Mouse (Mus musculus) hindbrain, embryonic 12.5 days (tissue): ENCODE measurements around the gene Cx3cr1. TPM values are rescaled to one million over a fixed set of nuclear protein-coding genes. Genes with fewer than 3 reads are reported as not detected.

Source experiments
- ATAC-seq: fragments of 200-750 bp; cut with Nextera tagmentation; 2 replicates; pipeline ENCODE4 v1.8.0; 2017; ENCODE audit warnings: moderate TSS enrichment; ENCODE audit not compliant: low FRiP score
- H3K27ac ChIP-seq: fragments of 300-500 bp; sonication (generic); 2 replicates; pipeline ENCODE4 v1.5.1; 2016; ENCODE audit warnings: mild to moderate bottlenecking
- H3K27me3 ChIP-seq: fragments of 300-500 bp; sonication (generic); 2 replicates; pipeline ENCODE4 v1.6.1; 2016; ENCODE audit warnings: mild to moderate bottlenecking
- H3K36me3 ChIP-seq: fragments of 300-500 bp; sonication (generic); 2 replicates; pipeline ENCODE4 v1.6.1; 2016; ENCODE audit warnings: mild to moderate bottlenecking
- H3K4me1 ChIP-seq: fragments of 300-500 bp; sonication (generic); 2 replicates; pipeline ENCODE4 v1.6.1; 2016
- H3K4me2 ChIP-seq: fragments of 300-500 bp; sonication (generic); replicated peaks from 2 replicates; pipeline ENCODE4 v1.6.1; 2016; ENCODE audit warnings: mild to moderate bottlenecking
- H3K4me3 ChIP-seq: fragments of 300-500 bp; sonication (generic); 2 replicates; pipeline ENCODE4 v1.5.1; 2016; ENCODE audit warnings: mild to moderate bottlenecking
- H3K9ac ChIP-seq: fragments of 300-500 bp; sonication (generic); 2 replicates; pipeline ENCODE4 v1.6.1; 2016; ENCODE audit warnings: mild to moderate bottlenecking, moderate library complexity
- H3K9me3 ChIP-seq: fragments of 300-500 bp; sonication (generic); replicated peaks from 2 replicates; pipeline ENCODE4 v1.6.1; 2016; ENCODE audit warnings: mild to moderate bottlenecking
- WGBS: fragments of 180-500 bp; shearing (Covaris S2); methylation state at CpG from one replicate; pipeline ENCODE4 v1.1.7; 2016; 5-methylcytosine and 5-hydroxymethylcytosine counted together
- polyA plus RNA-seq: library from polyadenylated mRNA; unstranded; fragments of >200 nt; fragmentation: Nextera tagmentation; extraction: Ambion mirVana; gene quantifications from 2 replicates; pipeline ENCODE4 v1.2.1, GENCODE M21; 2016

The Cx3cr1 gene
- polyA plus RNA-seq, 1 experiment from 2014 or later: 7.5 TPM

DNA sequence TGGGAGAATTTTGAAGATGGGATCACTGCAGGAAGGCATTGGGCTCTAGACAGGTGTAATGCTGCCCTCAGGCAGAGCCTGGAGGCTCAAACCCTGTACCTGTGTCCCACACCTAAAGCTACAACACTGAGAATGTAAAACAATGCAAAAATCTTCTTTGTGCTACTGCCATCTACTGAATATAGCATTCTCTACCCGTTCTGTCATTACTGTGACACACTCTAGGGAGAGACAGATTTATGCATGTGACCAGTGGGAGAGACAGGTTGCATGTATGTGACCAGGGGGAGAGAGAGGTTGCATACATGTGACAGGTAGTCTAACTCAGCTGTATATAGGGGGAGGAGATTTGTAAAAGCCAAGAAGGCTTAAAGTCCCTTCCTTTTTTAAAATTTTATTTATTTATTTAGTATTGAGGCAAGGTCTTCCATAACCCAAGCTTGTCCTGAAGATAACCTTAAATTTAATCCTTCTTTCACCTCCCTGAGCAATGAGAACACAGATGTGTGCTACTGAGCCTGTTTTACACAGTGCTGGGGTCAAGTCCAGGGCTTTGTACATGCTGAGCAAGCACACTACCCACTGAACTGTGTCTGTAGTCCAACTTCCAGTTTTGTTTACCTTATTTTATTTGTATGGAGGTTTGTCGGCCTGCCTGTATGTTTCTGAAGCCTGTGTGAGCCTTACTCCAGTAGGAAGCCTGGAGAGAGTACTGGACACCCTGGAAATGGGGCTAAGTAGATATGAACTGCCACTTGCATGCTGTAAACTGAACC lies 216.4 kb downstream of the Cx3cr1 start:
- Histone ChIP-seq H3K4me1 (peaks cover 14% of the 10 kb centered on the region), H3K4me3 (no peak overlapping the region), H3K9me3 (peaks cover 12% of the 10 kb centered on the region; the same call in 1 of the 2 replicates), H3K36me3 (no peaks in the 10 kb centered on the region), H3K27ac (no peak overlapping the region), H3K4me2 (no peak overlapping the region), H3K27me3 (no peaks in the 10 kb centered on the region), H3K9ac (no peak overlapping the region)
- WGBS: 70% methylated on average over 2 of the region's 2 CpGs
- peak; percentile 32; the same call in 1 of the 2 replicates for ATAC-seq

DNA sequence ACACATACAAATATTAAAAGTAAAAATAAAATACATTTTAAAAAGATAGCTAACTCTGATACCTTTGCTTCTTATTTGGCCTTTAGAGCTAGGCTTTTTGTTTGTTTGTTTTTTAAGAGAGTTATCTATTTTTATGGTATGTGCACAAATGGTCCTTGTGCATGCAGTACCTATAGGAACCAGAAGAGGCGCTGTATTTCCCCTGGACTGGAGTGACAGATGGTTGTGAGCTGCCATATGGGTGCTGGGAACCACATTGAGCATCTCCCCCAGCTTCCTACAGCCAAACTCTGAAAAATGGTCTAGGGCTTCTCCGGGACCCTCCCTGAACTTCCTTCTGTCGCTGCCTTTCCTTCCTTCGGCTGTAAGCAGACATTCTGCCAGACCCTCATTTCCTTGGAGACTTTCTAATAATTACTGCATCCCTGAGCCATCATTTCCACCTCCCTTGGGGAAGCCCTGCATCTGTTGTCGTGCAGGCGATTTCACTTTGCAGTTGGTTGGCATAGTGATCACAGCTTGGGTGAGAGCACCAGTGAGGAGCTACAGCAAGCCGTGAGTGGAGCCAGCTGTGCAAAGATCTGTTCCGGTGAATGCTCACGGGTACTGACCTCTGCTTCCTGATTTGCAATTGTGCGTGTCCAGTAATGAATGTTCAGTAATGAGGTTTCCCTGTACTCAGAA lies 217.2 kb downstream of the Cx3cr1 start:
- no peak overlapping the region for H3K9ac ChIP-seq
- 55% methylated on average over 10 of the region's 10 CpGs for WGBS
- H3K27ac ChIP-seq: no peak overlapping the region
- no peaks in the 10 kb centered on the region for H3K36me3 ChIP-seq
- H3K4me1 ChIP-seq: peaks cover 14% of the 10 kb centered on the region
- peak; percentile 78 for ATAC-seq
- no peaks in the 10 kb centered on the region for H3K27me3 ChIP-seq
- no peak overlapping the region for H3K4me3 ChIP-seq
- 0 out of 2 replicates have a peak, but pooled peaks cover 6% of the 10 kb centered on the region for H3K9me3 ChIP-seq
- H3K4me2 ChIP-seq: no peak overlapping the region

Other genes starting within 250 kb of the Cx3cr1 start
- gene Scn11a, start 244.4 kb downstream of the Cx3cr1 start, polyA plus RNA-seq: 0.10 and 0.20 TPM in 2 replicates
- 72.4 and 77.9 TPM in 2 replicates for gene Wdr48, start 175.0 kb downstream of the Cx3cr1 start, polyA plus RNA-seq
- gene Gorasp1, start 132.3 kb downstream of the Cx3cr1 start, polyA plus RNA-seq: 22.4 and 24.0 TPM in 2 replicates
- 1.1 and 1.5 TPM in 2 replicates for gene Ttc21a, start 132.3 kb downstream of the Cx3cr1 start, polyA plus RNA-seq
- gene Csrnp1, start 85.2 kb downstream of the Cx3cr1 start, polyA plus RNA-seq: 2.6 and 2.8 TPM in 2 replicates
- 0.04 and 0.17 TPM in 2 replicates for gene Xirp1, start 46.3 kb downstream of the Cx3cr1 start, polyA plus RNA-seq
- gene Ccr8, start 22.2 kb upstream of the Cx3cr1 start, polyA plus RNA-seq: not detected in 2 replicates
- gene Slc25a38, start 40.5 kb upstream of the Cx3cr1 start, polyA plus RNA-seq: 35.0 and 38.0 TPM in 2 replicates
- gene Rpsa, start 57.8 kb upstream of the Cx3cr1 start, polyA plus RNA-seq: 793 and 930 TPM in 2 replicates
- not detected in 2 replicates for gene Mobp, start 79.8 kb upstream of the Cx3cr1 start, polyA plus RNA-seq
- 1.8 and 2.9 TPM in 2 replicates for gene Myrip, start 231.6 kb upstream of the Cx3cr1 start, polyA plus RNA-seq